Mouse (Mus musculus) heart, adult 2 months (tissue): ENCODE measurements around the gene Rapgef5. TPM values are rescaled to one million over a fixed set of nuclear protein-coding genes. Genes with fewer than 3 reads are reported as not detected.

Source experiments
- DNase-seq, 2 experiments: peaks; one replicate each; pipeline ENCODE4 v3.0.0; 2021
- H3K27ac ChIP-seq: fragments of 200-600 bp; 2 replicates; pipeline ENCODE4 v1.8.1; 2022
- H3K27me3 ChIP-seq: fragments of 200-500 bp; 2 replicates; pipeline ENCODE4 v1.6.1; 2012; ENCODE audit warnings: mild to moderate bottlenecking, low read length, inconsistent platforms, mixed read lengths; ENCODE audit not compliant: control insufficient read depth, insufficient read depth
- H3K36me3 ChIP-seq: fragments of 200-500 bp; 2 replicates; pipeline ENCODE4 v1.6.1; 2012; ENCODE audit warnings: low read length, inconsistent platforms; ENCODE audit not compliant: control insufficient read depth, insufficient read depth
- H3K4me1 ChIP-seq: fragments of 200-500 bp; 2 replicates; pipeline ENCODE4 v1.6.1; 2011; ENCODE audit warnings: low read length; ENCODE audit not compliant: control insufficient read depth, insufficient read depth
- H3K4me3 ChIP-seq: fragments of 200-600 bp; 2 replicates; pipeline ENCODE4 v1.8.1; 2022
- H3K79me2 ChIP-seq: fragments of 200-500 bp; replicated peaks from 2 replicates; pipeline ENCODE4 v1.6.1; 2012; ENCODE audit warnings: mild to moderate bottlenecking, inconsistent platforms, low read length, moderate library complexity, mixed read lengths; ENCODE audit not compliant: control insufficient read depth, insufficient read depth
- H3K9ac ChIP-seq: fragments of 200-500 bp; 2 replicates; pipeline ENCODE4 v1.6.1; 2012; ENCODE audit warnings: low read depth, mild to moderate bottlenecking, control low read depth, inconsistent platforms, low read length, mixed read lengths
- CTCF ChIP-seq: fragments of 200-600 bp; IDR thresholded peaks from 2 replicates; pipeline ENCODE4 v1.8.1; 2022; ENCODE audit warnings: antibody characterized with exemption, mild to moderate bottlenecking, moderate library complexity
- EP300 ChIP-seq: fragments of 200-500 bp; IDR thresholded peaks from 2 replicates; pipeline ENCODE4 v1.6.1; 2011; ENCODE audit warnings: low read depth, low read length, control low read depth; ENCODE audit not compliant: insufficient read depth
- POLR2A ChIP-seq: fragments of 200-500 bp; IDR thresholded peaks from 2 replicates; pipeline ENCODE4 v1.6.1; 2011; ENCODE audit warnings: mild to moderate bottlenecking, low read depth, low read length, control low read depth; ENCODE audit not compliant: insufficient read depth
- WGBS: fragments of 180-500 bp; shearing (Covaris S2); methylation state at CpG from one replicate; pipeline ENCODE4 v1.1.7; 2018; 5-methylcytosine and 5-hydroxymethylcytosine counted together
- intact Hi-C: fragments of 180-260 bp; cut with DNase I; formaldehyde crosslinking; loops from one replicate; pipeline ENCODE4 v1.15.1; 2025
- polyA plus RNA-seq: library from polyadenylated mRNA; depleted of rRNA; stranded (reverse); fragments of >200 nt; gene quantifications from 2 replicates; pipeline ENCODE4 v1.2.3, GENCODE M21; 2012
- total RNA-seq, 2 experiments: library from RNA; stranded (reverse); gene quantifications; 2 replicates each; pipeline ENCODE4 v1.2.3; 2021

Gene Rapgef5
- total and polyA plus RNA-seq, 3 experiments: 11.4 to 33.0 (median 29.9) TPM

GRCm38 (mm10) chr12:117713616-117714015, 197.3 kb downstream of the Rapgef5 start:
- TF ChIP-seq POLR2A (no peak), CTCF (no peak), EP300 (no peak)
- DNase-seq: no peak
- no peaks in the 10 kb centered on the region for H3K27me3 ChIP-seq
- no peak overlapping the region for H3K27ac ChIP-seq
- H3K4me3 ChIP-seq: no peak overlapping the region
- 83% methylated on average over 6 of the region's 6 CpGs for WGBS
- no peaks in the 10 kb centered on the region for H3K79me2 ChIP-seq
- H3K9ac ChIP-seq: no peak overlapping the region
- intact Hi-C loops: no loop called here
- peaks cover 1% of the 10 kb centered on the region; the same call in 1 of the 2 replicates for H3K4me1 ChIP-seq
- H3K36me3 ChIP-seq: peaks cover 5% of the 10 kb centered on the region

DNA sequence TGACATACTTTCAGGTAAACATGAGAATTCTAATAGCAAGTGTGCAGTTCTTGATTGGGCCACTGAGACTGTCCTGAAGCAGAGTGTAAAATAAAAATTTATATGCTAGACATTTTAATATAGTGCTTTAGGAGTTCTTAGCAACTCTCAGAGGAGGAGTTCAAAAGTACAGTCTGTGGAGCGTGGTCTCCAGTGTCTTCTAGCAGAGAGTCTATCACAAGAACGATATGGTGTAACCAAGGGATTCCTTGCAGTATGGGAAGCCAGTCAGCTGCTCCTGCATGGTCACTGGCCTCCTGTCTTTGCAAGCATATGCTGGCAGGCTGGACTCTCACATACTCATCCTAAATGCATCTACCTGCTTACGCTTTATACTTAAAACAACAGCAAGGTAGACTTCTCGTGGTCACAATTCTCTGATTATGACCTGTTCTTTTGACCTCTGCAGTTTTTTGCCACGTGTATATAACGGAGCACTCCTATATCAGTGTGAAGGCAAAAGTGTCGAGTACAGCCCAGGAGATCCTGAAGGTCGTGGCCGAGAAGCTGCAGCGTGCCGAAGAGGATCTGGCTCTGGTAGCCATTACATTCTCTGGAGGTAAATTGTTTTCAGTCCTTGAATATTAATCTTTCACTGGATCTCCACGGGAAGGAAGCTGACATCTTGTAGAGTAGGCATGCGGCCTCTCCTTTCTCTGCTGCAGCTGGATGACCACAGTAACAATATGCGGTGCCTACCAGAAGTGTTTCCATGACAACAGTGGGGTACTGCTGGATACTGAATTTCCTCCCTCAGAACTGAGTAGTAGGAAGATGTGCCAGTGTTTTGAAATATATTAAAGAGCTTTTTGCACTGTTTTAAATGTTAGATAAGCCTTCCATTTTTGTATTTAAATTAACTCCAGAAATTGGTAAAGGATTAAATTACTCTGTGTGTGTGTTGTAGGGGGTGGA, 204.8 kb downstream of the Rapgef5 start:
- H3K9ac ChIP-seq: no peak overlapping the region
- H3K79me2 ChIP-seq: no peaks in the 10 kb centered on the region
- TF ChIP-seq EP300 (no peak), POLR2A (no peak), CTCF (no peak)
- no peaks in the 10 kb centered on the region for H3K27me3 ChIP-seq
- no peak for DNase-seq
- H3K27ac ChIP-seq: no peak overlapping the region; the same call in 1 of the 2 replicates
- H3K36me3 ChIP-seq: peaks cover 40% of the 10 kb centered on the region
- no peak overlapping the region for H3K4me3 ChIP-seq
- H3K4me1 ChIP-seq: peaks cover 11% of the 10 kb centered on the region
- 55% methylated on average over 14 of the region's 14 CpGs for WGBS
- intact Hi-C loops: no loop called here

GRCm38 (mm10) chr12:117721748-117722150, 205.5 kb downstream of the Rapgef5 start:
- intact Hi-C loops: no loop called here
- Histone ChIP-seq H3K27ac (no peak overlapping the region; the same call in 1 of the 2 replicates), H3K79me2 (no peaks in the 10 kb centered on the region)

DNA sequence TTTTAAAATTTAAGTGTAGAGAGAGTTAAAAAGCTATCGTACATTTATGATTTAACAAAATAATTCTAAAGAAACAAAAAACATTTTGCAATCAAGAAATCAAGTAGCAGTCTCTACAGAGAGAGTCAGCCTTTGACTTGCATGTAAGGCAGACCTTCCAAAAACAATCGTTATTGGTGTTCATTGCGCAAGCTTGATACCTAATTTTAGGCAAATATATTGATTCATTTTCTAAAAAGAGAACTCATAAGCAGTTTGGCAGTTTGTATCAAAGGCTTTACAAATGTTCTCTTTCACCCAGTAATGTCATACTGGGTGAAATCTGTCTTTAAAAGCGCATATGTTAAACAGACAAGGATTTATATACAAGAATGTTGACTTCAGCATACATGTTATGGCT, 208.7 kb downstream of the Rapgef5 start:
- Histone ChIP-seq H3K4me1 (peaks cover 9% of the 10 kb centered on the region), H3K9ac (no peak overlapping the region), H3K27ac (no peak overlapping the region), H3K4me3 (no peak overlapping the region), H3K79me2 (no peaks in the 10 kb centered on the region), H3K27me3 (no peaks in the 10 kb centered on the region), H3K36me3 (peaks cover 44% of the 10 kb centered on the region)
- TF ChIP-seq POLR2A (no peak), EP300 (no peak), CTCF (no peak)
- intact Hi-C loops: no loop called here
- no peak for DNase-seq
- 96% methylated on average over 4 of the region's 4 CpGs for WGBS

More at GRCm38 (mm10) chr12:117721748-117722150, 205.5 kb downstream of the Rapgef5 start:
- Histone ChIP-seq H3K27me3 (no peaks in the 10 kb centered on the region), H3K36me3 (peaks cover 45% of the 10 kb centered on the region), H3K4me3 (no peak overlapping the region), H3K9ac (no peak overlapping the region), H3K4me1 (peaks cover 11% of the 10 kb centered on the region)
- TF ChIP-seq EP300 (no peak), CTCF (no peak), POLR2A (no peak)
- no peak for DNase-seq
- WGBS: 20% methylated on average over 6 of the region's 6 CpGs

- Histone ChIP-seq H3K27ac (peak overlapping the region; percentile 18; the same call in 1 of the 2 replicates), H3K79me2 (no peaks in the 10 kb centered on the region), H3K36me3 (peaks cover 23% of the 10 kb centered on the region), H3K4me1 (no peaks in the 10 kb centered on the region; the same call in 1 of the 2 replicates), H3K9ac (no peak overlapping the region), H3K4me3 (no peak overlapping the region), H3K27me3 (no peaks in the 10 kb centered on the region)
- DNase-seq: no peak
- WGBS: 80% methylated on average over 8 of the region's 8 CpGs
- intact Hi-C loops: no loop called here
- no peak for TF ChIP-seq EP300
- TF ChIP-seq CTCF: no peak
- no peak for TF ChIP-seq POLR2A
Measured at GRCm38 (mm10) chr12:117727481-117728177, 211.3 kb downstream of the Rapgef5 start.
